Mouse (Mus musculus) limb, embryonic 11.5 days (tissue): ENCODE results near the gene Pard6b. TPM values are rescaled to one million over a fixed set of nuclear protein-coding genes. Genes with fewer than 3 reads are reported as not detected.

Experiments used
- ATAC-seq: fragments of 200-750 bp; cut with Nextera tagmentation; 2 replicates; pipeline ENCODE4 v1.8.0; 2017; ENCODE audit warnings: low read depth; ENCODE audit not compliant: insufficient number of reproducible peaks, low FRiP score, low TSS enrichment
- DNase-seq: peaks from one replicate; pipeline ENCODE4 v3.0.0-alpha.2; 2015; ENCODE audit warnings: low spot score
- H3K27ac ChIP-seq: fragments of 300-500 bp; sonication (generic); replicated peaks from 2 replicates; pipeline ENCODE4 v1.5.1; 2014; ENCODE audit warnings: low read depth, mild to moderate bottlenecking, low read length
- H3K27me3 ChIP-seq: fragments of 300-500 bp; sonication (generic); 2 replicates; pipeline ENCODE4 v1.6.1; 2014; ENCODE audit warnings: mild to moderate bottlenecking, low read length, mixed read lengths; ENCODE audit not compliant: control insufficient read depth, insufficient read depth
- H3K36me3 ChIP-seq: fragments of 300-500 bp; sonication (generic); 2 replicates; pipeline ENCODE4 v1.6.1; 2014; ENCODE audit warnings: mild to moderate bottlenecking, low read length, moderate library complexity, mixed read lengths; ENCODE audit not compliant: control insufficient read depth, insufficient read depth
- H3K4me1 ChIP-seq: fragments of 300-500 bp; sonication (generic); 2 replicates; pipeline ENCODE4 v1.6.1; 2014; ENCODE audit warnings: low read length, mixed read lengths; ENCODE audit not compliant: control insufficient read depth, insufficient read depth
- H3K4me2 ChIP-seq: fragments of 300-500 bp; sonication (generic); 2 replicates; pipeline ENCODE4 v1.6.1; 2014; ENCODE audit warnings: low read depth, mild to moderate bottlenecking, moderate library complexity; ENCODE audit not compliant: severe bottlenecking
- H3K4me3 ChIP-seq: fragments of 300-500 bp; sonication (generic); 2 replicates; pipeline ENCODE4 v1.5.1; 2014; ENCODE audit warnings: low read depth, low read length
- H3K9ac ChIP-seq: fragments of 300-500 bp; sonication (generic); 2 replicates; pipeline ENCODE4 v1.6.1; 2014; ENCODE audit warnings: mild to moderate bottlenecking, low read length
- H3K9me3 ChIP-seq: fragments of 300-500 bp; sonication (generic); 2 replicates; pipeline ENCODE4 v1.6.1; 2016; ENCODE audit warnings: low read length; ENCODE audit not compliant: control insufficient read depth
- WGBS: fragments of 180-500 bp; shearing (Covaris S2); extraction: QIAGEN DNeasy Blood & Tissue Kit; methylation state at CpG from one replicate; pipeline ENCODE4 v1.1.7; 2014; 5-methylcytosine and 5-hydroxymethylcytosine counted together
- polyA plus RNA-seq: library from polyadenylated mRNA; unstranded; fragments of >200 nt; fragmentation: Nextera tagmentation; extraction: Ambion mirVana; gene quantifications from 2 replicates; pipeline ENCODE4 v1.2.1, GENCODE M21; 2014

Gene Pard6b
- polyA plus RNA-seq, 1 experiment from 2014 or later, result 5.7 TPM

GRCm38 (mm10) chr2:168070425-168070824, 10.4 kb upstream of the Pard6b start:
- no peak overlapping the region for H3K4me2 ChIP-seq
- no peak overlapping the region for H3K9ac ChIP-seq
- H3K4me3 ChIP-seq, result no peak overlapping the region
- DNase-seq, result no peak
- H3K27me3 ChIP-seq, result no peaks in the 10 kb centered on the region
- ATAC-seq, result no peak
- WGBS, result 57% methylated on average over 5 of the region's 5 CpGs
- H3K36me3 ChIP-seq, result no peaks in the 10 kb centered on the region
- H3K27ac ChIP-seq, result no peak overlapping the region
- H3K9me3 ChIP-seq, result no peaks in the 10 kb centered on the region
- peaks cover 8% of the 10 kb centered on the region for H3K4me1 ChIP-seq

- DNase-seq (peak; percentile 51), ATAC-seq (peak; percentile 45; the same call in 1 of the 2 replicates)
- no peaks in the 10 kb centered on the region for H3K27me3 ChIP-seq
- H3K27ac ChIP-seq, result peak overlapping the region; percentile 50
- H3K9ac ChIP-seq, result no peak overlapping the region
- H3K4me3 ChIP-seq, result no peak overlapping the region
- H3K36me3 ChIP-seq, result no peaks in the 10 kb centered on the region
- peak overlapping the region; percentile 15; the same call in 1 of the 2 replicates for H3K4me2 ChIP-seq
- 4% methylated on average over 12 of the region's 12 CpGs for WGBS
- H3K9me3 ChIP-seq, result no peaks in the 10 kb centered on the region
- peaks cover 11% of the 10 kb centered on the region for H3K4me1 ChIP-seq
Observed at GRCm38 (mm10) chr2:168072436-168073131, 8.2 kb upstream of the Pard6b start.

DNA sequence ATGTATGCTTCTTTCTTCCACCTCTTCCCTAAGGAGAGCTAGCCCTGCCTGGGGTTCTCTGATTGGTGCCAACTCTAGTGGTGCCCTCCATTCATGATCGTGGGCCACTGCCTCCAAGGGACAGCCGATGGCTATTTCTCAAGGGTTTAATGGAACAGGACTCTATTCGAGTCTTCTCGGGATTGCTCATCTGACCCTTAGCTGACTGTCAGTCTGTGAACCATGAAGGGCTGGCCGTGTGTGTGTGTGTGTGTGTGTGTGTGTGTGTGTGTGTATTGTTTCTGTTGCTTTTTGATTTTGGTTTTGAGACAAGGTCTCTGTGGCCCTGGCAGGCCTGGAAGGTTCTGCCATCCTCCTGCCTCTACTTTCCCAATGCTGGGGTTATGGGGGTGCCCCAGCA, 7.1 kb upstream of the Pard6b start:
- Histone ChIP-seq H3K9ac (no peak overlapping the region), H3K27ac (no peak overlapping the region), H3K36me3 (no peaks in the 10 kb centered on the region), H3K4me1 (peaks cover 11% of the 10 kb centered on the region), H3K4me2 (no peak overlapping the region), H3K4me3 (no peak overlapping the region), H3K27me3 (no peaks in the 10 kb centered on the region), H3K9me3 (no peaks in the 10 kb centered on the region)
- ATAC-seq (no peak), DNase-seq (no peak)
- WGBS, result 79% methylated on average over 5 of the region's 5 CpGs

- H3K4me2 ChIP-seq, result no peak overlapping the region
- DNase-seq (no peak), ATAC-seq (no peak)
- H3K36me3 ChIP-seq, result no peaks in the 10 kb centered on the region
- H3K4me3 ChIP-seq, result no peak overlapping the region
- 38% methylated on average over 3 of the region's 3 CpGs for WGBS
- H3K27ac ChIP-seq, result no peak overlapping the region
- no peaks in the 10 kb centered on the region for H3K9me3 ChIP-seq
- H3K4me1 ChIP-seq, result peaks cover 11% of the 10 kb centered on the region
- no peaks in the 10 kb centered on the region for H3K27me3 ChIP-seq
- no peak overlapping the region for H3K9ac ChIP-seq
Observed at GRCm38 (mm10) chr2:168074457-168074856, 6.3 kb upstream of the Pard6b start.

GRCm38 (mm10) chr2:168076840-168077576, 3.8 kb upstream of the Pard6b start:
- H3K4me3 ChIP-seq, result no peak overlapping the region
- H3K9ac ChIP-seq, result no peak overlapping the region
- H3K27ac ChIP-seq, result no peak overlapping the region
- no peak overlapping the region for H3K4me2 ChIP-seq
- 0 out of 2 replicates have a peak, but pooled peaks cover 4% of the 10 kb centered on the region for H3K27me3 ChIP-seq
- DNase-seq (no peak), ATAC-seq (no peak)
- H3K9me3 ChIP-seq, result no peaks in the 10 kb centered on the region
- H3K36me3 ChIP-seq, result no peaks in the 10 kb centered on the region
- WGBS, result 78% methylated on average over 20 of the region's 20 CpGs
- peaks cover 17% of the 10 kb centered on the region for H3K4me1 ChIP-seq

GRCm38 (mm10) chr2:168078107-168078830, 2.5 kb upstream of the Pard6b start:
- Histone ChIP-seq H3K27ac (no peak overlapping the region), H3K4me3 (no peak overlapping the region), H3K36me3 (no peaks in the 10 kb centered on the region), H3K4me1 (peaks cover 11% of the 10 kb centered on the region), H3K27me3 (peaks cover 10% of the 10 kb centered on the region), H3K9ac (0 out of 2 replicates have a peak overlapping the region, but pooled peaks have one; percentile 12), H3K9me3 (no peaks in the 10 kb centered on the region), H3K4me2 (no peak overlapping the region)
- WGBS, result 32% methylated on average over 15 of the region's 15 CpGs
- DNase-seq, result no peak
- no peak for ATAC-seq

GRCm38 (mm10) chr2:168081299-168081932, 612 bp downstream of the Pard6b start:
- peaks cover 8% of the 10 kb centered on the region for H3K4me1 ChIP-seq
- ATAC-seq, result no peak
- WGBS, result under 1% methylated on average over 49 of the region's 49 CpGs
- H3K27ac ChIP-seq, result 0 out of 2 replicates have a peak overlapping the region, but pooled peaks have one; percentile 21
- peaks cover 10% of the 10 kb centered on the region for H3K27me3 ChIP-seq
- H3K4me3 ChIP-seq, result peak overlapping the region; percentile 64
- peak overlapping the region; percentile 99 for H3K4me2 ChIP-seq
- H3K9me3 ChIP-seq, result no peaks in the 10 kb centered on the region
- peak; percentile 65 for DNase-seq
- H3K9ac ChIP-seq, result peak overlapping the region; percentile 60
- no peaks in the 10 kb centered on the region for H3K36me3 ChIP-seq

DNA sequence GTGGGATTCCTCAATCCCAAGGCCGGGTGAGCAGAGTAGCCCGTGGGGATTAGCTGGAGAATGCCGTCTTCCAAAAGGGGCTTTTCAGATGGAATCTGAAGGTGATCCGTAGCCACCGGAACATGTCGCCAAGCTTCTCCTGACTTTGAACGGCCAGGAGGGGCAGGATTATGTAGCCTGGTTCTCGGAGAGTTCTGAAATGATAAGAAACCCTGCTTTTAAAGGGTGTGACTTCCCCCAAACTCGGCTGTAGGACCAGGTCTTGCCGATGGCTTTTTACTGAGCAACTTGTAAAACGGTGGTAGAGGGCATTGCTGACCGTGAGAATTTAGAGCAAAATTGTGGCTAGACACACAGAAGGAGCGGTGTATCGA, 1.1 kb downstream of the Pard6b start:
- no peak overlapping the region for H3K27ac ChIP-seq
- H3K36me3 ChIP-seq, result no peaks in the 10 kb centered on the region
- H3K4me3 ChIP-seq, result peak overlapping the region; percentile 64
- ATAC-seq (no peak), DNase-seq (peak; percentile 47)
- peak overlapping the region; percentile 60; the same call in 1 of the 2 replicates for H3K9ac ChIP-seq
- H3K4me1 ChIP-seq, result peaks cover 8% of the 10 kb centered on the region
- WGBS, result 5% methylated on average over 14 of the region's 14 CpGs
- peak overlapping the region; percentile 99 for H3K4me2 ChIP-seq
- H3K9me3 ChIP-seq, result no peaks in the 10 kb centered on the region
- peaks cover 10% of the 10 kb centered on the region for H3K27me3 ChIP-seq
